Mouse (Mus musculus) megakaryocyte-erythroid progenitor cell, adult 5-6 weeks (primary cell): ENCODE data around the gene Gm20911. TPM values are rescaled to one million over a fixed set of nuclear protein-coding genes. Genes with fewer than 3 reads are reported as not detected.
"Not testable (repeated sequence)": the region's sequence is repeated elsewhere in the genome, so short reads cannot be mapped to it uniquely, and the experiment has no call there.

Experiments used
- ATAC-seq: replicated peaks from 2 replicates; pipeline ENCODE4 v1.8.0; 2016; ENCODE audit warnings: mild to moderate bottlenecking, inconsistent platforms; ENCODE audit not compliant: severe bottlenecking, poor library complexity, low FRiP score, low TSS enrichment
- total RNA-seq, 2 experiments: library from RNA; stranded (forward) in 1 of 2; stranded (reverse) in 1 of 2; fragments of 200-1000, 215-1000 nt in 1 of 2; fragments of >200 nt in 1 of 2; fragmentation: Nextera tagmentation in 1 of 2; gene quantifications; 2 replicates each; pipeline ENCODE4 v1.2.3; 2014 to 2017

Gm20911 gene
- total RNA-seq (2014; fragmentation: Nextera tagmentation) (not detected in 2 replicates), total RNA-seq (2017) (not detected in 2 replicates)

DNA sequence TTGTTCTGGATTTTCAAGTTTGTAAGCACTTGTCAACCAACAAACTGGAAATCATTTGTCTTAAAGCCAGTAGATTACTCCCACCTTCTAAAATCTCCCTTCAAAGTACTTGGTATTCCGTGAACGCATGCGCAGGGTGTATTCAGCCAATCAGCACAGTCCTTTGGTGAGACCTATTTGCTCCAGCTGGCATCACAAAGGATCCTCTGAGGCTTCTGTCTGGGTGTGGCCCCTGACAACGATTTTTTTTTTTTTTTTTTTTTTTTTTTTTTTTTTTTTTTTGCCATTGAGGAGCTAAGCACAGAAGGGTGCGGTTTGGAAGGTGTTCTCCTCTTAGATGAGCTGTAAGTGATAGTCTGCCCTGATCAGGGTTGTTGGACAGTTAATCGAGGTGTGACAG is at the start of gene Gm20911:
Gm20911 (plus strand) TSS at position 301 of the 400 bp plus-strand sequence.
- not testable (repeated sequence) for ATAC-seq
